In the genomic region with DNA sequence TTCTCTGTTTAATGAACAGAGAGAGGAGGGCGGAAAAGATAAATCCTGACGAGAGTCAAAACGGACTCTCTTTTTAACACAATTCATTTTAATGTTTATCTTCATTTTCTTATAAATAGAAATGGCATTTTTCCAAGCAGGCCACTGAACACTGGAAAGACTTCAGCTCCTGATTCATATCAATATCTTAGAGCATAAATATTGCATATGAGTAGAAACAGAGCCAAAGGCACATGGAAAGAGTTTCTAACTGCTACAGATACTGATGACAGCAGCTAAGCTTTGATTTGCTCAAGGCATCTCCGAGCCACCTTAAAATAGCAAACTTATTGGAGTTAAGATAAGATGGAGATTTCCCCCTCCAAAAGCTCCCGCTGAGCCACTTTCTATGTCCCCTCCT, we compare ENCODE assay signal across 8 mouse cellular contexts. TPM values are rescaled to one million over a fixed set of nuclear protein-coding genes. Genes with fewer than 3 reads are reported as not detected.
A peak's percentile ranks its signal among the peaks of the same experiment; 100 is the strongest.
DNase-seq lines count a peak whose midpoint lies in the region; ATAC-seq and TF ChIP-seq lines count a peak whose summit lies in the region.

No protein-coding gene starts in this region.

- peak overlapping the region; percentile 60 for H3K4me3 ChIP-seq in heart, embryonic 15.5 days
- peak overlapping the region; percentile 40 for H3K4me3 ChIP-seq in hindbrain, embryonic 14.5 days (replicated peaks; ENCODE audit: low read length)
- peak overlapping the region; percentile 43 for H3K4me3 ChIP-seq in midbrain, embryonic 13.5 days (replicated peaks)

- no peaks in the 10 kb centered on the region for H3K27me3 ChIP-seq in heart, embryonic 15.5 days
- no peaks in the 10 kb centered on the region for H3K27me3 ChIP-seq in hindbrain, embryonic 14.5 days (ENCODE audit: control insufficient read depth, insufficient read depth, low read length)
- 0 out of 2 replicates have a peak, but pooled peaks cover 3% of the 10 kb centered on the region for H3K27me3 ChIP-seq in midbrain, embryonic 13.5 days

- H3K9ac ChIP-seq in heart, embryonic 15.5 days = peak overlapping the region; percentile 60
- peak overlapping the region; percentile 52; the same call in 1 of the 2 replicates for H3K9ac ChIP-seq in hindbrain, embryonic 14.5 days
- peak overlapping the region; percentile 43 for H3K9ac ChIP-seq in midbrain, embryonic 13.5 days (replicated peaks)

- 4% methylated on average over 5 of the region's 5 CpGs for WGBS in heart, embryonic 15.5 days
- WGBS in hindbrain, embryonic 14.5 days = 10% methylated on average over 5 of the region's 5 CpGs
- 6% methylated on average over 5 of the region's 5 CpGs for WGBS in midbrain, embryonic 13.5 days

- H3K9me3 ChIP-seq in heart, embryonic 15.5 days (replicated peaks) = no peaks in the 10 kb centered on the region
- H3K9me3 ChIP-seq in hindbrain, embryonic 14.5 days (ENCODE audit: control insufficient read depth, low read length) = no peaks in the 10 kb centered on the region
- H3K9me3 ChIP-seq in midbrain, embryonic 13.5 days = no peaks in the 10 kb centered on the region

- H3K36me3 ChIP-seq in heart, embryonic 15.5 days = no peaks in the 10 kb centered on the region
- no peaks in the 10 kb centered on the region for H3K36me3 ChIP-seq in hindbrain, embryonic 14.5 days (replicated peaks; ENCODE audit: control insufficient read depth, insufficient read depth)
- no peaks in the 10 kb centered on the region for H3K36me3 ChIP-seq in midbrain, embryonic 13.5 days

- ATAC-seq in heart, embryonic 15.5 days (replicated peaks; ENCODE audit: insufficient number of reproducible peaks, insufficient read depth, low FRiP score, low read depth) = 0 out of 2 replicates have a peak, but pooled peaks have one; percentile 11
- ATAC-seq in hindbrain, embryonic 14.5 days (ENCODE audit: low FRiP score) = no peak; the same call in 1 of the 2 replicates
- peak; percentile 18 for ATAC-seq in midbrain, embryonic 13.5 days
- ATAC-seq in monocyte, adult 5-6 weeks (replicated peaks; ENCODE audit: insufficient number of reproducible peaks, low FRiP score, low TSS enrichment, poor library complexity, severe bottlenecking) = no peak
- ATAC-seq in erythroid progenitor cell, adult 5-6 weeks (replicated peaks; ENCODE audit: low FRiP score, poor library complexity, severe bottlenecking) = no peak

- H3K27ac ChIP-seq in heart, embryonic 15.5 days = peak overlapping the region; percentile 98
- peak overlapping the region; percentile 54; the same call in 1 of the 2 replicates for H3K27ac ChIP-seq in hindbrain, embryonic 14.5 days
- H3K27ac ChIP-seq in midbrain, embryonic 13.5 days = no peak overlapping the region; the same call in 1 of the 2 replicates

- intact Hi-C loops in heart, postnatal 14 days (cut with DNase I) = loop anchor here (5.0 kb wide), 1 partner anchor 39 kb away; no protein-coding TSS in a partner anchor

- TF ChIP-seq CTCF in brain, embryonic 14.5 days (IDR thresholded peaks at IDR 0.05; ENCODE audit: borderline replicate concordance, extremely low read depth, insufficient read depth, insufficient read length) = no peak

- no peak for TF ChIP-seq POLR2A in brain, embryonic 14.5 days (IDR thresholded peaks at IDR 0.05; ENCODE audit: borderline replicate concordance, extremely low read depth, insufficient read depth, insufficient read length, poor library complexity, severe bottlenecking)

- DNase-seq in heart, postnatal 14 days = no peak
- DNase-seq in brain, embryonic 14.5 days (ENCODE audit: low read depth) = peak; percentile 32
- DNase-seq in hindbrain, embryonic 14.5 days (ENCODE audit: low spot score) = no peak
- DNase-seq in frontal cortex, adult 2 months (ENCODE audit: extremely low spot score in 1 of 2, low spot score in 1 of 2) = no peak

- H3K4me1 ChIP-seq in heart, embryonic 15.5 days (replicated peaks) = peaks cover 13% of the 10 kb centered on the region
- peaks cover 9% of the 10 kb centered on the region; the same call in 1 of the 2 replicates for H3K4me1 ChIP-seq in hindbrain, embryonic 14.5 days (replicated peaks; ENCODE audit: control insufficient read depth, insufficient read depth, low read length)
- H3K4me1 ChIP-seq in midbrain, embryonic 13.5 days (replicated peaks) = peaks cover 20% of the 10 kb centered on the region

- peak overlapping the region; percentile 61 for H3K4me2 ChIP-seq in heart, embryonic 15.5 days
- H3K4me2 ChIP-seq in hindbrain, embryonic 14.5 days (replicated peaks) = peak overlapping the region; percentile 74
- peak overlapping the region; percentile 71 for H3K4me2 ChIP-seq in midbrain, embryonic 13.5 days (replicated peaks)

RNA-seq across cellular contexts. Expression of gene Ppargc1a, which starts 14.3 kb away (rescaled TPM):
- polyA plus RNA-seq in heart, embryonic 15.5 days (2015; fragmentation: Nextera tagmentation; extraction: Ambion mirVana) = 57.1 and 66.0 TPM in 2 replicates
- 100 to 1,000 TPM; 120 to 159 TPM for total RNA-seq in heart, postnatal 14 days (2021)
- polyA plus RNA-seq in brain, embryonic 14.5 days (2012; rRNA removed) = 4.4 and 9.3 TPM in 2 replicates
- polyA plus RNA-seq in hindbrain, embryonic 14.5 days (2014; fragmentation: Nextera tagmentation; extraction: Ambion mirVana) = 21.4 and 25.9 TPM in 2 replicates
- polyA plus RNA-seq in midbrain, embryonic 13.5 days (2015; fragmentation: Nextera tagmentation; extraction: Ambion mirVana) = 5.4 and 6.2 TPM in 2 replicates
- total RNA-seq in monocyte, adult 5-6 weeks (2017) = 0.38 to 1.3 TPM (median 0.75 TPM) in 3 replicates
- total RNA-seq in erythroid progenitor cell, adult 5-6 weeks (2015; ENCODE audit: low replicate concordance) = not detected in 2 replicates
- not detected in 2 replicates for total RNA-seq in erythroid progenitor cell, adult 5-6 weeks (2017; ENCODE audit: low replicate concordance)
- polyA plus RNA-seq in frontal cortex, adult 2 months (2012; rRNA removed) = 27.3 and 28.9 TPM in 2 replicates

Comparison
In these comparisons a context has a peak if more than half of its experiments do, and no peak if none do; other contexts are left out.
1. ATAC-seq: peak in heart, embryonic 15.5 days (single experiment) and midbrain, embryonic 13.5 days (single experiment); none in hindbrain, embryonic 14.5 days (single experiment), monocyte, adult 5-6 weeks (single experiment) and erythroid progenitor cell, adult 5-6 weeks (single experiment).
2. Peak in every context shown above with its lines, with median percentiles within 50 percentile points of each other: H3K4me2 ChIP-seq, H3K4me3 ChIP-seq and H3K9ac ChIP-seq.